Mouse (Mus musculus) C2C12 (cell line): ENCODE data around the gene Katnb1.

Source experiments
- CEBPB ChIP-seq: IDR thresholded peaks from one replicate; pipeline ENCODE4 v1.6.1; 2011; ENCODE audit warnings: low read depth, mild to moderate bottlenecking, control low read depth, moderate library complexity
- CTCF ChIP-seq: IDR thresholded peaks from one replicate; pipeline ENCODE4 v1.5.1; 2011; ENCODE audit not compliant: control insufficient read depth, insufficient read depth, insufficient read length
- FOSL1 ChIP-seq: IDR thresholded peaks from one replicate; pipeline ENCODE4 v1.8.0; 2011; ENCODE audit warnings: mild to moderate bottlenecking, low read length; ENCODE audit not compliant: poor library complexity, insufficient read depth, severe bottlenecking
- MAX ChIP-seq: IDR thresholded peaks from one replicate; pipeline ENCODE4 v1.6.1; 2011; ENCODE audit warnings: mild to moderate bottlenecking, control low read depth
- MYOD1 ChIP-seq: IDR thresholded peaks from one replicate; pipeline ENCODE4 v1.6.1; 2011; ENCODE audit warnings: low read depth; ENCODE audit not compliant: control insufficient read depth, insufficient read length
- USF1 ChIP-seq: IDR thresholded peaks from one replicate; pipeline ENCODE4 v1.6.1; 2011; ENCODE audit warnings: low read depth, mild to moderate bottlenecking, control low read depth, moderate library complexity

DNA sequence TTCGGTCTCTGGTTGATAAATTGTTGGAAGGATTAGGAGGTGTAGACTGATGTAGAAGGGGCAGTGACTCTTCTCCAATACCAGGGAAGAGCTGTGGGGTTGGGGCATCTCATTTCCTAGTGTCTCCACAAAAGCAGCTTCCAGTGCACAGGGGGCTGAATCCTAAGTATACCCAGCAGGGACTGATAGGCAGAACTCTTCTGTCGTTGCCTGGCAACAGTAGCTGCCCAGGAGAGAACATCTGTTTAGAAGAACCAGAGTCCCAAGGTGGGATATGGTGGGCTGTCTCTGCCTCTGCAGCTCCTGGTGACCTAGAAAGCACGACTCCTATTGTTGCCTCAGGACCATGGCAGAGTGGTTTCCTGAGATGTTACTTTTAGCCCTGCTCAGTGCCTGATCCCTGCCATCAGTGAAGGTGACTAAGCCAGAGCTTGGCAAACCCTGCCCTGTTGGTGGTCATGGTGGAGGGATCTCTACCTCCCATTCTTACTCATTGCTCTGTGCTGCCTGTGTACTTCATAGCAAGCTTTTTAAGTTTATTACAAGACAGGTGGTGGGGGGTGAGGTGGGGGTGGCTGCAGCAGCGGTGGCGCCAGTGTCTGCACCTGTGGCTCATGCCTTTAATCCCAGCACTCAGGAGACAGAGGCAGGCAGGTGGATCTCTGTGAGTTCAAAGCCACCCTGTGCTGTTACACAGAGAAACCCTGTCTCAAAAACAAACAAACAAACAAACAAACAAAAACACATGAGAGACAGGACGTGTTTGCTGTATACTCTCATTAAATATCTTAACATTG is 32.9 kb upstream of the Katnb1 start:
- no peak for TF ChIP-seq CEBPB
- no peak for TF ChIP-seq CTCF
- no peak for TF ChIP-seq USF1
- TF ChIP-seq FOSL1, result no peak
- peak; percentile 63 for TF ChIP-seq MYOD1
- TF ChIP-seq MAX, result no peak
